Mouse (Mus musculus) large intestine, adult 2 months (tissue): ENCODE results near the gene Coq10b. TPM values are rescaled to one million over a fixed set of nuclear protein-coding genes. Genes with fewer than 3 reads are reported as not detected.

Source experiments
- DNase-seq: peaks from one replicate; pipeline ENCODE4 v3.0.0-alpha.2; 2012; ENCODE audit warnings: low read depth, low spot score
- WGBS: fragments of 180-500 bp; shearing (Covaris S2); methylation state at CpG from one replicate; pipeline ENCODE4 v1.1.7; 2018; 5-methylcytosine and 5-hydroxymethylcytosine counted together
- polyA plus RNA-seq: library from polyadenylated mRNA; depleted of rRNA; stranded (reverse); fragments of >200 nt; gene quantifications from 2 replicates; pipeline ENCODE4 v1.2.3, GENCODE M21; 2012; rRNA removed

Gene Coq10b
- polyA plus RNA-seq, 1 experiment: 7.8 TPM

GRCm38 (mm10) chr1:55092056-55092455, 39.5 kb downstream of the Coq10b start:
- WGBS: 82% methylated on average over 2 of the region's 2 CpGs
- no peak for DNase-seq

- 81% methylated on average over 1 of the region's 1 CpGs for WGBS
These were observed 39.9 kb downstream of the Coq10b start for GRCm38 (mm10) chr1:55092469-55092868.

GRCm38 (mm10) chr1:55106919-55107585, 54.5 kb downstream of the Coq10b start:
- no peak for DNase-seq
- 81% methylated on average over 9 of the region's 9 CpGs for WGBS

More at GRCm38 (mm10) chr1:55092469-55092868, 39.9 kb downstream of the Coq10b start:
- no peak for DNase-seq

GRCm38 (mm10) chr1:55107644-55108043, 55.1 kb downstream of the Coq10b start:
- no peak for DNase-seq
- WGBS: 95% methylated on average over 1 of the region's 1 CpGs

GRCm38 (mm10) chr1:55108473-55108872, 55.9 kb downstream of the Coq10b start:
- 25% methylated on average over 2 of the region's 2 CpGs for WGBS
- no peak for DNase-seq

- DNase-seq: no peak
- 93% methylated on average over 4 of the region's 4 CpGs for WGBS
These were observed 56.6 kb downstream of the Coq10b start for GRCm38 (mm10) chr1:55109066-55109766.

Other genes with a start within 250 kb of the Coq10b start
- gene Ankrd44, start 126.4 kb upstream of the Coq10b start, polyA plus RNA-seq: 7.1 and 11.2 TPM in 2 replicates
- 29.4 and 42.6 TPM in 2 replicates for gene Sf3b1, start 25.3 kb upstream of the Coq10b start, polyA plus RNA-seq
- 30.4 and 31.1 TPM in 2 replicates for gene Hspe1, start 35.4 kb downstream of the Coq10b start, polyA plus RNA-seq
- 38.9 and 39.7 TPM in 2 replicates for gene Hspd1, start 35.5 kb downstream of the Coq10b start, polyA plus RNA-seq
- gene Mob4, start 78.5 kb downstream of the Coq10b start, polyA plus RNA-seq: 11.0 and 11.3 TPM in 2 replicates
- gene Rftn2, start 174.0 kb downstream of the Coq10b start, polyA plus RNA-seq: 1.5 TPM in 2 replicates
- 1.4 and 2.1 TPM in 2 replicates for gene Mars2, start 184.4 kb downstream of the Coq10b start, polyA plus RNA-seq